Mouse (Mus musculus) ZHBTc4 (cell line): Measurements from ENCODE around the gene Slc39a7.
A peak's percentile ranks its signal among the peaks of the same experiment; 100 is the strongest.

Experiments used
- DNase-seq: peaks from one replicate; pipeline ENCODE4 v3.0.0-alpha.2; 2011; ENCODE audit warnings: low read depth, low spot score

The Slc39a7 gene

DNA sequence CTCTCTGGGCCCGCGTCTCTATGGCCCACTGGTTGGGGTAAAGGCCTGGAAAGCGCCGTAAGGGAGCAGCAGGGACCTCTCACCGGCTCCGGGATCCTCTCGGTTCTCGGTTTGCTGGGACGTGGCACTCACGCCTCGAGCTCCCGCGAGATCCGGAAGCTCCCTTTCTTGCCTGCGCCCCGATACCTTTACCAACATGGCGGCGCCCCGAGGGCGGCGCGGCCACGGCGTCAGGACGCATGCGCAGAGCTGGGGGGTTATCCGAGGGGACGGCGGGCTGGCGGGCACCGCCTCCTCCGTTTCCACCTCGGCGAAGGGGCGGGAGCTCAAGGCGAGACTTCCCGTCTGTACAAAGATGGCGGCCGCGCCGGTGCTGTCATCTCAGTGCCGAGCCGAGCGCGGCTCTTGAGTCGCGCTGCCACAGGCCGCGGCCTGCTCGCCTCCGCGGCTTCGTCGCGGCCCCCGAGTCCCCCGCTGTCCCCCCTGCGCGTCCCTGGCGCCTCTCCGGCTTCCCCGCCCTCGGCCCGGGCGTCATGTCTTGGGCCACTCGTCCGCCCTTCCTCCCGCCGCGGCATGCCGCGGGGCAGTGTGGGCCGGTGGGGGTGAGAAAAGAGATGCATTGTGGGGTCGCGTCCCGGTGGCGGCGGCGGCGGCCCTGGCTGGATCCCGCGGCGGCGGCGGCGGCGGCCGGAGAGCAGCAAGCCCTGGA lies at the start of gene Slc39a7, which contains the start of gene Rxrb:
Slc39a7 (minus strand) TSS at position 218 of the 709 bp plus-strand sequence.
Rxrb (plus strand) TSS at position 348 of the 709 bp plus-strand sequence.
- peak; percentile 99 for DNase-seq

DNA sequence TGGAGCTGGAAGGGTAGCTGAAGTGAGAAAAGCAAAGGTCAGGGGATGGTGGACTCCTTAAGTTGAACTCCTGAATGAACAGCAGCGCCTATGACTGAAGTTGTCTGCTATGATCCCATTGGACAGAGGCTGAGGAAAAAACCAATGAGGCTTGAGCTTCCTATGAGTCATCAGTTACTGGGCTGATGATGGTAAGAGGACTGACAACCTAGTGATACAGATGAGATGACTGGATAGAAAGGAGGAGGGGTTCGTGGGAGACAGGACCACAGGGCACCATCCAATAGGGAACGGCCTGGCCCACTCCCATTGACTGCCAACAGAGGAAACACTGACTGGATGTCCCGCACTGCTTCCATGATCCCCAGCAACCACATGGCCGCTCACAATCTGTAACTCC lies 48.1 kb upstream of the Slc39a7 start:
- peak; percentile 82 for DNase-seq

DNA sequence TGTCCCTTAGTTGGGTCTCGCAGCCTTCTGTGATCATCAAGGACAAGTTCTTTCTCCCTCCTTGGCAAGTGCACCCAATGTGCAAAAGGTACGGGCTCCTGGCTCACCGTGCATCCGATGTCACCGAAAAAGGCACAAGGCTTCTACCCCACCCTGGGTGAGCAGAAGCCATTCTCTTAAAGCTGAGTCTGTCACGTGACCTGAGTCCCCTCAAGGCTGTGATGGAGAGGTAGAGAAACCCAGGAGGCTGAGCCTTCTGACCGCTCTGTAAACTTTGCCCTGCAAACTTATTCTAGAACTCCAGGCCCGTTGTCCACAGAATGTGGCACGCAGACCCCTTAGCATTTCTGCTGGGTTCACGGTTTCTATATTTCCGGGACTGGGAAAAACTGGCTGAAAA lies 47.5 kb upstream of the Slc39a7 start:
- no peak for DNase-seq

DNA sequence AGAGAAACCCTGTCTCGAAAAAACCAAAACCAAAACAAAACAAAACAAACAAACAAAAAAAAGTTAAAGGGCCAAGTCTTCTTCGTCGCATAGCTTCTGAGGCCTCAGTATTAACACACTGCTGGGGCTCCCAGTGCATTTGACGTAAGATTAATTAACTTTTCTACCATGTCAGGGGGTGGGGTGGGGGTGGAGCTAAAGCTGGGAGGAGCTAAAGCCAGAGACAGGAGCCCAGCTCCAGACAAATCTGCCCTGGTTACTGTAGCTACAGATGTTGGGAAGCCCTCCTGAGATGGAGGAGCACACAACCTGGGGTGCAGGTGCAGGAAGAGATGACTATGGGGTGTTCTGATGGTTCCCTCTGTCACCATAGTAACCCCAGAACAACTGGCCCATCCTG lies 46.7 kb upstream of the Slc39a7 start:
- peak; percentile 41 for DNase-seq

DNA sequence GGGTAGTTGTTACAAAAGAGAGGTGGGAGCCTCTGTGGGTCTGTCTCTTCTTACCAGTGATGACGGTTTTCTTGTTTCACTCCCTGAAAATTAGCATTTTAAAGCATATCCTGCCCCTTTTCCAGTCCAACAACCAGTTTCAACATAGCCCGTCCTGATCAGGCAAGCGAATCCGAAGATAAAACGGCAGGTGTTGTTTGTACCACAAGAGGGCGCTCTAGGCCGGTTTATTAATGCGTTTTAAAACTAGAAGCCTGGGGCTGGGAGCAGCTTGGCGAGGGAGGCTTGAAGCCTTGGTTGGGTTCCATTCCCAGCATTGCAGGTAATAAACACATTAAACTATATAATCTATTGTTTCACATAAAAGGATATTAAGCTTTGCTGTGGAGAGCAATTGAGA lies 46.1 kb upstream of the Slc39a7 start:
- peak; percentile 87 for DNase-seq

DNA sequence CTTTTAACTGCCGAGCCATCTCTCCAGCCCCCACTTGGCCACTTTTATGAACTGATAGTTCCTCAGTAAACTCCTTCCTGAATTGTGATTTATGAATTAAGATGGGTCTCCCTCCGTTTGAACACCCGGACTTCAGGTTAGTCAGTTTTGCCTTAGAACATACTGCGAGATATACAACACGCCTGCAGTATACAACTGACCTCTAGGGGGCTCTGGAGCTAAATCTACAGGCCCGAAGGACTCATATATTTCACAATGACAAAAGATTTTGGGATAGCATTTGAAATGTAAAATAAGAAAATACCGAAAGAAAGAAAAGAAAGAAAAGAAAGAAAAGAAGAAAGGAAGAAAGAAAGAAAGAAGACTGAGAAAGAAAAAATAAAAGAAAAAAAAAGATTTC lies 43.8 kb upstream of the Slc39a7 start:
- DNase-seq: peak; percentile 77

DNA sequence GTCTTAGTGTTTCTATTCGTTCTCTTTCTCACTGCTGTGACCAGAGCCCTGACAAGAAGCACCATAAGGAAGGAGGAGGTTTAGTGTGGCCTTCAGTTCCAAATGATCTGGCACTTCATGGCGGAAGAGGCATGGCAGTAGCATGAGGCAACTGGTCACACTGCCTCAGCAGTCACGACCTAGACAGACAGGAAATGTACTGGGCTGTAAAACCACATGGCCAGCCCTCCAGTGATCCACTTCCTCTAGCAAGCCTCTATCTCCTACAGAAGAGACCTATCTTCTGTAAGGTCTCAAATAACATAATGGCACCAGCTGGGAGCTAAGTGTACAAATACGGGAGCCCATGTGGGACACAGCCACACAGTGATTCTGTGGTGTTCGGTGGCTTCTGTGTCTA lies 40.6 kb upstream of the Slc39a7 start:
- DNase-seq: no peak

DNA sequence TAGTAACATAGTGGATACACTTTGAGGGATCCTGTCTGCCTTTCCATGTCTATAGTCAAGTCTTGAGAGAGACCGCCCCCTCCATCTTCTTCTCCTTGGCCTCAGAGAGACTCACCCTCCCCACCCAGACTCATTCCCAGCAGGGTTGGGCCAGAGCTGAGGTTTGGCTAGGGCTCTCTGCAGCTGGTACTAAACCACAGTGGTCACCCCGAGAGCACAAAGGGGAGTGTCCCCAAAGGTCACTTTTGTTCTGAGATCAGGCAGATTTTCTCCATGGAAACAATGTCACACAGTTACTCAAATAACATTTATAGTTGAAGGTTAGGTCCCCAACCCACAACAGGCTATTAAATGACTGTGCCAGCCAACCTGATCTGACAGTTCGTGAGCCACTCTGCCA lies 37.4 kb upstream of the Slc39a7 start:
- DNase-seq: no peak

DNA sequence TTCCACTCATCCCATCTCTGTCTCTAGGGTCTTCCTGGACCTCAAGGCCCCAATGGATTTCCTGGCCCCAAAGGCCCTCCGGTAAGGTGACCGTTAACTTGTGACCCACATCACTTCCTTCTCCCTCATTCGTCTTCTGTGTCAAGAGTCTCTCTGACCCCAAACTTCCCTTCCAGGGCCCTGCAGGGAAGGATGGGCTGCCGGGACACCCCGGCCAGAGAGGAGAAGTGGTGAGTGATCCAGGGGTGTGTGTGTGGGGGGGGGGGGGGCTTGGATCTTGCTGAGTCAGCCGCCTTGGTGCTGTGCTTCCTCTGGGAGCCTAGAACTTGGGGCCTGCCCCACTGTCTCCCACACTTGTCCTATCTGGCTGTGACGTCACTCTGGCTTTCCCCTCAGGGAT lies 25.7 kb upstream of the Slc39a7 start:
- no peak for DNase-seq

DNA sequence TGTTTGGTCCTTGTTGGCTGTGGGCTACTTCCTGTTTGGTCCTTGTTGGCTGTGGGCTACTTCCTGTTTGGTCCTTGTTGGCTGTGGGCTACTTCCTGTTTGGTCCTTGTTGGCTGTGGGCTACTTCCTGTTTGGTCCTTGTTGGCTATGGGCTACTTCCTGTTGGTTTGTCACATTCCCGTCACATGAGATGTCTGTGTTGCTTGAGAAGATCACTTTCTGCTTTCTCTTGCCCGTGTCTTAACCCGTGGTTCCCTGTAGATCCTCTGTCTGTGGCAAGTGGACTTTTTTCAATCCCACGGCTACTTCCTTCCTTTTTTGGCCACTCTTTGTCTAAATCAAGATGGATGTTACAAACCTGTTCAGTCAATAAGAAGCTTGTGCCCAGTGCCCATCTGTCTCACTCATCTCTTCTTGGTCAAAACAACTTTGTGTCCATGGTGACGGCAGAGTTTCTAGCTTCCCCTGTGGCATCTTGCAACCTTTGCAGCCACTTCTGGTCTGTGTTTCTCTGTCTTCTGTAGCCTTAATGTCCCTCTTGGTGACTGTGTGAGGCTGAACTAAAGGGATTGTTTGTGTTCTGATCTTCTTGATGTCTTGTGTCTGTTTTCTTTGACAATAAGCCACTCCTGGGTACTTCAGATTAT lies 16.0 kb upstream of the Slc39a7 start:
- no peak for DNase-seq

DNA sequence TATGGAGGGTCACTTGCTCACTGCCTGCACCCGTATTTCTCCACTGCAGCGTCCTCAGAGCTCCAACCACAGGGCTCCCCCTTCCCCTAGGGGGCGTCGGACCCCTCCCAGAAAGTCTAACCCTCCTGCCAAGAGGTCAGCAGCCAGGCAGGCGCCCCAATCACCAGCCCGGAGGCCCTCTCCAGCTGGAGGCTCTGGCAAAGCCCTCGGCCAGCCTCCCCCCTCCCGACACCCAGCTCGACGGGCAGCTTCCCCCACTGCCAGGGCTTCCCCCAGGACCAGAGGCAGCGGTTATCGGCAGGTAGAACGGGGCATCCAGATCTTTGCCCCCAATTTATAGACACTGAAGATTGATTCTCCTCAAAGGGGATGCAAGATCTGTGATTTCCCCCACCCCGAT lies 14.5 kb upstream of the Slc39a7 start:
- DNase-seq: no peak

DNA sequence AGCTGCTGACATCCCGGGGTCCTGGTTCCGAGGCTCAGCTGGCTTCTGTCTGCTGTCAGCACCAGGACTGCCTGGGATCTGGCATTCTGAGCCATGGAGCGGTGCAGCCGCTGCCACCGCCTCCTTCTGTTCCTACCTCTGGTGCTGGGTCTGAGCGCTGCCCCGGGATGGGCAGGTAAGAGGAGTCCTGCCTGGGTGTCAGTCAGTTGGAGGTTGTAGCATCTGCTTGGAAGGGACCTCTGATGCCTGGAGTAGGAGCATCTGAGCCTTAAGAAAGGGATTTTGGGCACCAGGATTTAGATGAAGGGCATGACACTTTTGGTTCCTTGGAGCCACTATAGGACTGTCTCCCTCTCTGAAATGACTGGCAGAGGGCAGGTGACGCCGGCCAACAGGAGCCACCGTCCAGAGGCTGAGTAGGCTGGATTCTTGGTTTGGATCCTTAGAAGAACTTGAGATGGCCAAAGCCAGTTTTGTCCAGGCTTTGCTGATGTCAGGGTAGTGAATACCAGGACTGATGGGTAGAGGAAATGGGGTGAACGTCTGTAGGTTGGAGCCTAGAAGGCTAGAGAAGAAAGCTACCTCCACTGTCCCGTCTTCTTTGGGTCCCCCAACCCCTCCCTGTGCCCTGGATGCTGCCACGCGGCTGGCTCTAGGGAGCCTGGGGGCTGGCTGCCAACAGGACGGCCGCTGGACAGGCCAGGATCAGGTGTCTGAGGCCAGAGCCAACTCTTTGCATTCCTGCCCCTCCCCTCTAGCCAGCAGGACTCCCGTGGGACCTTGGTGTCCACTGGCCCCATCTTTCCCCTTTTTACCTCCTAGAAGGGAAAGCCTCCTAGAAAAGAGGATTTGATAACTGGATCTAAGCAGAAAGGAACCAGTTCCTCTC lies 8.3 kb upstream of the Slc39a7 start:
- no peak for DNase-seq

DNA sequence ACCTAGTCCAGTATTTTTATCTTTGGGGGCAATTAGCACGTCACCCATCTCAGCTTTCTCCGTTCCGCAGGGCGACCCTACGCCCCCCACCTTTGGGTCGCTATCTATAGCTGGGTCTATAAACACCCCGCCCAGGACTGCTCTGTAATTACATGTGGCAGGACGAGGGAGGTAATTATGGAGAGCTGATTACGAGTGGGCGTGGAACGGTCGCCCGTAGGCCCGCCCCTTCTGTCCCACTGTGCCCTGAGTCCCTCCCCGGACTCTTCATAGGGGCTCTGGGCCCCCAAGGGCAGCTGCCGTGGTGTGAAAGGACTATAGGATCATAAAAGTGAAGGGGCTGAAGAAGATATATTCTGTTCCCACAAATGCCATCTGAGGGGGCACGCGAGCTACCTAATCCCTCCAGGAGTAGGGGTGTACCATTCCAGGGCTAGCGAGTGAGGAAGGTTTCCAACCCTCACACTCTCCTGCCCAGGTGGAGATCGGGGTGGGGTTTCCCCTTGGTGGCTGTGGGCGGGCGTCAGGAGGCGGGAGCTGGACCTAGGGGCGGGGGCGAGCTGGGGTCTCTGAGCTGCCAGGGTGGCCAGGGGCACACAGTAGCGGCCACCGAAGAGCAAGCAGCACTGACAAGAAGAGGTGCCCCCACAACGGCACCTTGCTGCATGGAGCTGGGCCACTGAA lies 7.5 kb upstream of the Slc39a7 start, which contains the start of gene Col11a2:
Col11a2 (plus strand) TSS at position 560 of the 684 bp plus-strand sequence.
- no peak for DNase-seq

DNA sequence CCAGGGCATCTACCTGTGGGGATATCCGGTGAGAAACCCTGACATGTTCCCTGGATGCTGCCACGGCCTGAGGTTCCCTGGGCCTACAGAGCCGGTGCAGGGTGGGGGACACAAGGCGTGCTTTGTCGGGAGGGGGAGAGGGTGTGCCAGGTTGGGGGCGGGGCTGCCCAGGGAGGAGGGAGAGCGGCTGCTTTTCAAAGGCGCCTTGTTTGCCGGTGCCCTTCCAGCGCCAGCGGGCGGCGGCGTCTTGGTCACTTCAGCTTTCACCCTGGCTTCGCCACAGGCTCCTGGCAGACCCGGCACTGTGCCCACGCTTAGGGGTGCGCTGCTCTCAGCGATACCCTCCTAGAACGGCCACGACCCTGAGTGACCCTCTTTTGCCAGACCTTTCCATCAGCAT lies 7.0 kb upstream of the Slc39a7 start:
- no peak for DNase-seq

DNA sequence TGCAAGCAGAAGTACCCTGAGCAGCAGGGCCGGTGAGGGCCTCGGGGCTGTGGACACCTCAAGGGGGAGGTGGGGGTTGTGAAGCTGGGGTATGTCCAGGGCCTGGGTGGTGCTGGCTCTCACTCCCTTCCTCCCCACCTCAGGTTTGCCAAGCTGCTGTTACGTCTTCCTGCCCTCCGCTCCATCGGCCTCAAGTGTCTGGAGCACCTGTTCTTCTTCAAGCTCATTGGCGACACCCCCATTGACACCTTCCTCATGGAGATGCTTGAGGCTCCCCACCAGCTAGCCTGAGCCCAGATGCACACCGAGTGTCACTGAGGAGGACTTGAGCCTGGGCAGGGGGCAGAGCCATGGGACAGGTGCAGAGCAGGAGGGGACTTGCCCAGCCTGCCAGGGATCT lies 5.8 kb upstream of the Slc39a7 start:
- no peak for DNase-seq

DNA sequence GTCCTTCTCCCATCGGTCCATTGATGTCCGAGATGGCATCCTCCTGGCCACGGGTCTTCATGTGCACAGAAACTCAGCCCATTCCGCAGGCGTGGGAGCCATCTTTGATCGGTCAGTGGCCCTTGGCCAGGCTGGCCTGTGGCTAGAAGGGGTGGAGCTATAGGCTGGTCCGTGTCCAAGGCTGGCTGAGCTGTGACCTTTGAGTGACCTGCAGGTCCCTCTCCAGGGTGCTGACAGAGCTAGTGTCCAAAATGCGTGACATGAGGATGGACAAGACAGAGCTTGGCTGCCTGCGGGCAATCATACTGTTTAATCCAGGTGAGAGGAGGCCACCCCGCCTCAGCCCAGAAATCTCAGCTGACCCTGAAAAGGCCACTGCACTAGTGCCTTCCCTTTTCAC lies 5.2 kb upstream of the Slc39a7 start:
- DNase-seq: no peak

DNA sequence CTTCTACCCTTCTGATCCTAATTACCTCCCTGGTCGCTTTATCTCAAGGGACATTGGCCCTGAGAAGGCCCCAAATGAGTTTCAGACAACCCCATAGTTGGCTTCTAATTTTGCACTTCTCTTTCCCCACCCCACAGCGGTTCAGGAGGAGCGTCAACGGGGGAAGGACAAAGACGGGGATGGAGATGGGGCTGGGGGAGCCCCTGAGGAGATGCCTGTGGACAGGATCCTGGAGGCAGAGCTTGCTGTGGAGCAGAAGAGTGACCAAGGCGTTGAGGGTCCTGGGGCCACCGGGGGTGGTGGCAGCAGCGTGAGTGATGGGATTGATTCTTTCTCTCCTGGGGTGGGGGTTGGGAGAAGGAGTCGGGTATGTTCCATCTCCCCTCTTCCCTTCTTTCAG lies 4.0 kb upstream of the Slc39a7 start:
- DNase-seq: no peak

DNA sequence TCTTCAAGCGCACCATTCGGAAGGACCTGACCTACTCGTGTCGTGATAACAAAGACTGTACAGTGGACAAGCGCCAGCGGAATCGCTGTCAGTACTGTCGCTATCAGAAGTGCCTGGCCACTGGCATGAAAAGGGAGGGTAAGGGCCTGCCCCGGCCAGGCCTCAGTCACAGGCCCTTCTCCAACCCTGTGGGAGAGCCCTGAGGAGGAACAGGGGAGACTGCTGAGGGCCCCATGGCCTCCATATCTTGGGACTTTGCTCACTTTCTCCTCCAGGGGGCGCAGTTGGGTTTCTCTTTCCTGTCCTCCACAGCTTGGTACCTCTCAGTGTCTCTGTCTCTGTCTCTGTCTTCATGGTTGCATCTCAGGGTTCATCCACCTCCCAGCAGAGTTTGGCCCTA lies 2.6 kb upstream of the Slc39a7 start:
- DNase-seq: peak; percentile 80

DNA sequence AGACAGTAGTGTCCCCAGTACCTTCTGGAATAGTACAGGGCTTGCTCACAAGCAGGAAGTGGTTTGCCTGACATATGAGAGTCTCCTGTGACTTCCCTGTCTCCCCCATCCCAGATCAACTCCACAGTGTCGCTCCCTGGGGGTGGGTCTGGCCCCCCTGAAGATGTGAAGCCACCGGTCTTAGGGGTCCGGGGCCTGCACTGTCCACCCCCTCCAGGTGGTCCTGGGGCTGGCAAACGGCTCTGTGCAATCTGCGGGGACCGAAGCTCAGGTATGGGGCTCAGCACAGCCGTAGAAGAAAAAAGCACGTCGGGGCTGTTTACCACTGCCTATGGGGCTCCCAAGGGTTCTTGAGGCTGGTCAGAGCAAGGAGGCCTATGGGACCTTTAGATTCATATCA lies 2.0 kb upstream of the Slc39a7 start:
- DNase-seq: no peak

DNA sequence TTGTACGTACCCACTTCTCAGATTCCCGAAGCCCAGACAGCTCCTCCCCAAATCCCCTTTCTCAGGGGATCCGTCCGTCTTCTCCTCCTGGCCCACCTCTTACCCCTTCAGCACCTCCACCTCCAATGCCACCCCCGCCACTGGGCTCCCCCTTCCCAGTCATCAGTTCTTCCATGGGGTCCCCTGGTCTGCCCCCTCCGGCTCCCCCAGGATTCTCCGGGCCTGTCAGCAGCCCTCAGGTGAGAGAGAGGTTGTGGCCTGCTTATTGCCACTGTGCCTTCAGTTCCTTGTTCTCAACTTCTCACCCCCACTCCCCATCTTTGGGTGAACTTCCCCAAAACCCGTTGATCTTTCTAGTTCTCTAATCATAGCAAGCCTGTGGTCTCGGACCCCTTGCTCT lies 1.3 kb upstream of the Slc39a7 start:
- no peak for DNase-seq

DNA sequence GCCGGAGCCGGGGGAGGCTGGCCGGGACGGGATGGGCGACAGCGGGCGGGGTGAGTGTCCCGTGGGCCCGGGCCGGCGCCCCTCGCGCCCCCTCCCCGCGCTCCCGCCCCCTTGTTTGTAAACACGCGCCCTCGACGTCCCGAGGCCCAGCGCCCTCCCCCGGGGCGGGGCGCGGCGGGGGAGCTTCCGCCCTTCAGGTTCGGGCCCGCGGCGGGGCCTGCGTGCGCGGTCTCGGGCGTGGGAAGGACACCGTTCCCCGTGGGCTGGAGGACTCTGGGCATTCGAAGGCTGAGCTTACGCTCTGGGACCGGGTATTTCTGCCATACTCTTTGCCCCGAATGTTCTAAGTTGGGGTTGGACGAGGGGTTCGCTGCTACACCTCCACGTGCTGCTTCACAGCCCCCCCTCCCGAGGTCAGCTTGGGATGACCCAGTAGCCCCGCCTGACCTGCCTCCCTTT lies 721 bp upstream of the Slc39a7 start:
- DNase-seq: no peak

DNA sequence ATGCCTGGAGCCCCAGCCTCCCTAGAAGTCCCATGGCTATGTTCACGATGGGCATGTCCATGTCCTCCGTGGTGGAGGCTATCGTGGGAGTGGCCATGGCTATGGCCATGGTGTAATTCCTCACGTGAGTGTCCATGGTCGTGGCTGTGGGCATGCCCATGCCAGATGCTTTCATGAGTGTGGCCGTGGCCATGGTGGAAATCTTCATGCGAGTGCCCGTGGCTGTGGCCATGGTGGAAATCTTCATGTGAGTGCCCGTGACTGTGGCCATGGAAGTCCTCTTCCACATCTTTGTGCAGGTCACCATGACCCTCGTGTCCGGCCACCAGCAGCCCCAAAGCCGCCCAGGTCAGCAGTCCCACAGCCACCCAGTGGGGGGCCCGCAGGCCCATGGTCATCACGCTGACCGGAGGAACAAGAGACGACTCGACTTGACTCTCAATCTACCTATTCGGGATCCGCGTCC lies 588 bp downstream of the Slc39a7 start:
- DNase-seq: no peak
